Mouse (Mus musculus) kidney, adult 11 months (tissue): ENCODE measurements around the gene Fzr1.
A peak's percentile ranks its signal among the peaks of the same experiment; 100 is the strongest.

ENCODE experiments used
- DNase-seq: peaks from one replicate; pipeline ENCODE4 v3.0.0; 2022

Fzr1 gene

GRCm38 (mm10) chr10:81326858-81327257 lies 51.5 kb downstream of the Fzr1 start:
- peak; percentile 70 for DNase-seq

GRCm38 (mm10) chr10:81325781-81326180 lies 52.5 kb downstream of the Fzr1 start:
- no peak for DNase-seq

- no peak for DNase-seq
Observed at GRCm38 (mm10) chr10:81325176-81325575, 53.1 kb downstream of the Fzr1 start.

GRCm38 (mm10) chr10:81323791-81324530 lies 54.4 kb downstream of the Fzr1 start:
- DNase-seq, result no peak

GRCm38 (mm10) chr10:81323141-81323775 lies 55.1 kb downstream of the Fzr1 start:
- no peak for DNase-seq

GRCm38 (mm10) chr10:81322444-81322843 lies 55.9 kb downstream of the Fzr1 start:
- DNase-seq, result no peak

- no peak for DNase-seq
Observed at GRCm38 (mm10) chr10:81321436-81321835, 56.9 kb downstream of the Fzr1 start.

- DNase-seq, result peak; percentile 100
Observed at GRCm38 (mm10) chr10:81320550-81321347, 57.6 kb downstream of the Fzr1 start, which contains the start of gene Cactin. TSS of gene Cactin (plus strand) at chr10:81321103.

GRCm38 (mm10) chr10:81319741-81320549 lies 58.4 kb downstream of the Fzr1 start:
- peak; percentile 56 for DNase-seq

GRCm38 (mm10) chr10:81319330-81319699 lies 59.0 kb downstream of the Fzr1 start:
- DNase-seq, result no peak

GRCm38 (mm10) chr10:81318589-81319329 lies 59.6 kb downstream of the Fzr1 start:
- DNase-seq, result peak; percentile 49

GRCm38 (mm10) chr10:81317273-81317672 lies 61.0 kb downstream of the Fzr1 start:
- DNase-seq, result peak; percentile 78

GRCm38 (mm10) chr10:81316338-81317060 lies 61.8 kb downstream of the Fzr1 start:
- no peak for DNase-seq
